Mouse (Mus musculus) midbrain, embryonic 13.5 days (tissue): ENCODE measurements around the gene Nck1. TPM values are rescaled to one million over a fixed set of nuclear protein-coding genes. Genes with fewer than 3 reads are reported as not detected.

ENCODE experiments used
- ATAC-seq: fragments of 200-750 bp; cut with Nextera tagmentation; 2 replicates; pipeline ENCODE4 v1.8.0; 2017; ENCODE audit warnings: mild to moderate bottlenecking, moderate TSS enrichment, moderate library complexity
- H3K27ac ChIP-seq: fragments of 300-500 bp; sonication (generic); 2 replicates; pipeline ENCODE4 v1.5.1; 2015; ENCODE audit warnings: inconsistent platforms, mild to moderate bottlenecking, moderate library complexity
- H3K27me3 ChIP-seq: fragments of 300-500 bp; sonication (generic); 2 replicates; pipeline ENCODE4 v1.6.1; 2015; ENCODE audit warnings: mild to moderate bottlenecking, inconsistent platforms
- H3K36me3 ChIP-seq: fragments of 300-500 bp; sonication (generic); 2 replicates; pipeline ENCODE4 v1.6.1; 2015; ENCODE audit warnings: mild to moderate bottlenecking, inconsistent platforms
- H3K4me1 ChIP-seq: fragments of 300-500 bp; sonication (generic); replicated peaks from 2 replicates; pipeline ENCODE4 v1.6.1; 2015; ENCODE audit warnings: inconsistent platforms
- H3K4me2 ChIP-seq: fragments of 300-500 bp; sonication (generic); replicated peaks from 2 replicates; pipeline ENCODE4 v1.6.1; 2015; ENCODE audit warnings: moderate library complexity, mild to moderate bottlenecking, inconsistent platforms
- H3K4me3 ChIP-seq: fragments of 300-500 bp; sonication (generic); replicated peaks from 2 replicates; pipeline ENCODE4 v1.5.1; 2015; ENCODE audit warnings: mild to moderate bottlenecking, inconsistent platforms
- H3K9ac ChIP-seq: fragments of 300-500 bp; sonication (generic); replicated peaks from 2 replicates; pipeline ENCODE4 v1.6.1; 2015; ENCODE audit warnings: mild to moderate bottlenecking, inconsistent platforms
- H3K9me3 ChIP-seq: fragments of 300-500 bp; sonication (generic); 2 replicates; pipeline ENCODE4 v1.6.1; 2016; ENCODE audit warnings: mild to moderate bottlenecking, inconsistent platforms
- WGBS: fragments of 180-500 bp; shearing (Covaris S2); methylation state at CpG from one replicate; pipeline ENCODE4 v1.1.7; 2015; 5-methylcytosine and 5-hydroxymethylcytosine counted together
- polyA plus RNA-seq: library from polyadenylated mRNA; unstranded; fragments of >200 nt; fragmentation: Nextera tagmentation; extraction: Ambion mirVana; gene quantifications from 2 replicates; pipeline ENCODE4 v1.2.1, GENCODE M21; 2015

Gene Nck1
- polyA plus RNA-seq, 1 experiment from 2014 or later: 61.6 TPM

DNA sequence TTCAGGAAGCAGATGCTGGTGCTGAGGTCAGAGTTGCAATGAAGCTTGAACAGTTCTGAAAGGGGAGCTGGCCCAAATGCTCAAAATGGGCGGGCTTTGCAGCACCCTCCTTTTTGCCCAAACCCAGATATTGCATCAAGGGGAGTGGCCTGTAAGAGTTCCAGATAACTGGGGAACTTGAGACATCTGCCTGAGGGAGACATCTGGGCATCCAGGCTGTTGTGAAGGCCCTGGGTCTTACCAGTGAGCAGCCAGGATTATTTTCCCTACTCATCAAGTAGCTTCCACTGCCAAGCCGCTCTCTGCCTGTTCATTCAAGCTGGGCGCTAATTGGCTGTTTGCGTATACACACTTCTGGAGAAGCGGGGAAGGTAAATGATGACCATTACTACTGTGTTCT, 59.5 kb downstream of the Nck1 start, which contains the start of gene Il20rb:
TSS of gene Il20rb (minus strand) at position 358 of the 400 bp plus-strand sequence.
- H3K36me3 ChIP-seq: no peaks in the 10 kb centered on the region
- no peaks in the 10 kb centered on the region for H3K9me3 ChIP-seq
- WGBS: 82% methylated on average over 5 of the region's 5 CpGs
- no peaks in the 10 kb centered on the region for H3K27me3 ChIP-seq
- no peak within 1 kb of the TSS for H3K27ac ChIP-seq
- H3K9ac ChIP-seq: no peak within 1 kb of the TSS
- no peak for ATAC-seq
- no peak within 1 kb of the TSS for H3K4me2 ChIP-seq
- peaks cover 2% of the 10 kb centered on the region; the same call in 1 of the 2 replicates for H3K4me1 ChIP-seq
- no peak within 1 kb of the TSS for H3K4me3 ChIP-seq

DNA sequence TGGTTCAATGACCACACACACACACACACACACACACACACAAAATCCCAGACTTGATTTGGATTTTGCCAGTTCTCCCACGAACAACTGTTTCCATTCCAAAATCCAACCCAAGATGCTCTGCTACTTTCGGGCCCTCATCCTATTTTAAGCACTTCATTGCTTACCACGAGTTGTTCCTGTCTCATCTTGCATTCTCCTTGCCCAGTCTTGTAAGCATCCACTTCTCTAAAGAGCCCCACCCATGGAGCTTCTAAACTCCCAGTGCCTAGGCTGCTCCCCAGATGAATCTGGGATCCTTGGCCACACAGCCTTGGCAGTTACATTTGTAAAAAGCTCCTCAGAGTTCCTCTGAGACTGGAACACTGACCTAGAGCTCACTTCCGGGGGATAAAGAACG, 62.6 kb downstream of the Nck1 start:
- H3K36me3 ChIP-seq: no peaks in the 10 kb centered on the region
- H3K4me1 ChIP-seq: peaks cover 4% of the 10 kb centered on the region; the same call in 1 of the 2 replicates
- no peak overlapping the region for H3K4me2 ChIP-seq
- no peak overlapping the region for H3K4me3 ChIP-seq
- no peak for ATAC-seq
- H3K9ac ChIP-seq: no peak overlapping the region
- no peaks in the 10 kb centered on the region for H3K27me3 ChIP-seq
- H3K9me3 ChIP-seq: no peaks in the 10 kb centered on the region
- no peak overlapping the region for H3K27ac ChIP-seq
- 94% methylated on average over 5 of the region's 5 CpGs for WGBS

DNA sequence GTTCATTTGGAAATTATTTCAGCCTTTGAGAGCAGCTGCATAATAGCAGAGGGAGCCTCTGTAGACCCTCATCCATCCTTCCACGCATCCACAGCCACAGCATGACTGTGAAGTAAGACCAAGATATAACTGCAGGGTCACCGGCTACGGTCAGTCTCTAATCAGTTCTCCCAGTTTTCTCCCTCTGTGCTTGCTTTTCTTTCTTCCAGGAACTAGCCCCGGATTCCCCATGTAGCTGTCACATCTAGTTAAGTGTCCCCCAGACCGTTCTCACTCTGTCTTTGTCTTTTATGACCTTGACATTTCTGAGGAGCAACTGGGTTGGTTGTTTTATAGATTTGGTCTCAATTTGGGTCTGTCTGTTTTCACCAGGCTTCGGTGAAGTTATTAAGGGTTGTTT, 64.3 kb downstream of the Nck1 start:
- no peak overlapping the region for H3K4me2 ChIP-seq
- peaks cover 4% of the 10 kb centered on the region; the same call in 1 of the 2 replicates for H3K4me1 ChIP-seq
- H3K27me3 ChIP-seq: no peaks in the 10 kb centered on the region
- no peak for ATAC-seq
- H3K27ac ChIP-seq: 0 out of 2 replicates have a peak overlapping the region, but pooled peaks have one; percentile 39
- no peak overlapping the region for H3K9ac ChIP-seq
- WGBS: 68% methylated on average over 6 of the region's 6 CpGs
- H3K36me3 ChIP-seq: no peaks in the 10 kb centered on the region
- peaks cover 7% of the 10 kb centered on the region for H3K9me3 ChIP-seq
- H3K4me3 ChIP-seq: no peak overlapping the region

DNA sequence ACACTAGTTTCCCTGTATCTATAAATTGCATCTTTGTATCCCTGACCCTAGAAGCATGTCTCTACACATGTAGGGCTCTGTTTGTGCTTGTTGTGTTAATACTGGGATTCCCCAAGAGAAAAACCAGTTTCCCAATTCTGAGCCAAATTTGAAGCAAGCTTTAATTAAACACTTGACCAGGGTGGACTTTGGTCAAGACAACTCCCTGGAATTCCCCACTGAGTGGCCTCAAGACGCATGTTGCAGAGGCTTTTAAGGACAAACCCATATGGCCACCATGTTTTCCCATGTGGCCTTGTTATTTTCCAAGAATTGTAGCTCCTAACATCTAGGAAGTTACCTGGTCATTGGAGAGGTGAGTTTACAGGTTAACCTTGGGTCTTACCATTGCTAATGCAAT, 71.9 kb downstream of the Nck1 start:
- Histone ChIP-seq H3K4me2 (no peak overlapping the region), H3K9me3 (peaks cover 9% of the 10 kb centered on the region), H3K27ac (no peak overlapping the region), H3K4me3 (no peak overlapping the region), H3K27me3 (no peaks in the 10 kb centered on the region), H3K9ac (no peak overlapping the region), H3K36me3 (no peaks in the 10 kb centered on the region), H3K4me1 (no peaks in the 10 kb centered on the region)
- ATAC-seq: no peak
- 97% methylated on average over 1 of the region's 1 CpGs for WGBS

DNA sequence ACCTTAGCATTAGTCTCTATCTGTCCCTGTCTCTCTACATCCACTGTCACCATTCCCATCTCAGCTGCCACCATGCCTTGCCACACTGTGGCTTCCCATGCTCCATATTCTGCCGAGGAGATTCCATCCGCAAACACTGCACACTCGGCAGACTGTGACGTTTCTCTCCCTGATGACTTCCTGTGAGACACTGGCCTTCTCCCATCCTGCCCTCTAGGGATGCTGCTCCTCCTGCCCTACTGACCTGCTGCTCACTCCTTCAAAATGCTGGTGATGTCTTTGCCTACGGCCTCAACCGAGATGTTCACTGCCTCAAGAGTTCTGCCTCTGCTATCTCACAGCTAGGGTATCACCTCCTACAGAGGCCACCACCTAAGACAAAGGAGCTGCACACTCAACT, 72.6 kb downstream of the Nck1 start:
- Histone ChIP-seq H3K4me1 (no peaks in the 10 kb centered on the region), H3K27me3 (no peaks in the 10 kb centered on the region), H3K36me3 (no peaks in the 10 kb centered on the region), H3K4me3 (no peak overlapping the region), H3K9ac (no peak overlapping the region), H3K27ac (no peak overlapping the region), H3K9me3 (peaks cover 9% of the 10 kb centered on the region), H3K4me2 (no peak overlapping the region)
- WGBS: 92% methylated on average over 6 of the region's 6 CpGs
- no peak for ATAC-seq

DNA sequence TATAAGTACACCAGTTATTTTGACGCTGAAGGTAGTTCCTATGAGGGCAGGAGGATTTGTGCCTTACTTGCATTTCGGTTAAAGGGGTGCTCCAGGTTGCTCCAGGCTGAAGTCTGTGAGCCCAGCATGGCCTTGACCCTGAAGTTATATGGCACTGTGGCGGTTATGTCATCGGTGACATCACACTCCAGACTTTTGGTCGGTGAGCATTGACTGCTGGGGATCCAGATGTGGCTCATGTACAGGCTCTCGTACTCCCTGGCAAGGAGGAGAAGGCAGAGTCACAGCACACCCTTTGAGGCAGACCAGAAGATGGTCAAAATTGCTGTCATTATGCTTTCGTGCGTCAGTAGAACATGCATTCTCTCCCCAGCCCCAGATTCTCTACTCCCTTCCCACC, 73.0 kb downstream of the Nck1 start:
- 90% methylated on average over 8 of the region's 8 CpGs for WGBS
- no peaks in the 10 kb centered on the region for H3K4me1 ChIP-seq
- H3K4me3 ChIP-seq: no peak overlapping the region
- no peaks in the 10 kb centered on the region for H3K27me3 ChIP-seq
- H3K27ac ChIP-seq: no peak overlapping the region
- no peak for ATAC-seq
- H3K36me3 ChIP-seq: no peaks in the 10 kb centered on the region
- H3K4me2 ChIP-seq: no peak overlapping the region
- no peak overlapping the region for H3K9ac ChIP-seq
- H3K9me3 ChIP-seq: peaks cover 9% of the 10 kb centered on the region

DNA sequence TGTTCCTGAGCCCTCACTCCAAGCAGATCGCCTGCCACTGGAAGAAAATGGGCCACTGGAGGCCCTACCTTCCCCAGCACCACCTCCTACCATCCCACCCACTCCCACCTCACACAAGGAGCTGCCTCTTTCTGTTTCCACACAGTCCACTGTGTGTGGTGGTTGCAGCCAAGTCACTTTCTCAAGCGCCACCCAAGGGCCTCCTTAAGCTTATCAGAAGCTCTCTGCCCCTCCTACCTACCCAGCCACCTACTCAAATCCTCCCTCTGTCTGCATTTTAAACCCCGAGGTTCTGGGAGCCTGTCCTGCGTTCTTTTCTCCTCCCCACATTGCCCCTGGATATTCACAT, 74.4 kb downstream of the Nck1 start:
- Histone ChIP-seq H3K36me3 (no peaks in the 10 kb centered on the region), H3K27me3 (no peaks in the 10 kb centered on the region), H3K9me3 (0 out of 2 replicates have a peak, but pooled peaks cover 1% of the 10 kb centered on the region), H3K4me1 (no peaks in the 10 kb centered on the region), H3K4me3 (no peak overlapping the region), H3K9ac (no peak overlapping the region), H3K4me2 (no peak overlapping the region), H3K27ac (no peak overlapping the region)
- 67% methylated on average over 4 of the region's 4 CpGs for WGBS
- ATAC-seq: no peak

DNA sequence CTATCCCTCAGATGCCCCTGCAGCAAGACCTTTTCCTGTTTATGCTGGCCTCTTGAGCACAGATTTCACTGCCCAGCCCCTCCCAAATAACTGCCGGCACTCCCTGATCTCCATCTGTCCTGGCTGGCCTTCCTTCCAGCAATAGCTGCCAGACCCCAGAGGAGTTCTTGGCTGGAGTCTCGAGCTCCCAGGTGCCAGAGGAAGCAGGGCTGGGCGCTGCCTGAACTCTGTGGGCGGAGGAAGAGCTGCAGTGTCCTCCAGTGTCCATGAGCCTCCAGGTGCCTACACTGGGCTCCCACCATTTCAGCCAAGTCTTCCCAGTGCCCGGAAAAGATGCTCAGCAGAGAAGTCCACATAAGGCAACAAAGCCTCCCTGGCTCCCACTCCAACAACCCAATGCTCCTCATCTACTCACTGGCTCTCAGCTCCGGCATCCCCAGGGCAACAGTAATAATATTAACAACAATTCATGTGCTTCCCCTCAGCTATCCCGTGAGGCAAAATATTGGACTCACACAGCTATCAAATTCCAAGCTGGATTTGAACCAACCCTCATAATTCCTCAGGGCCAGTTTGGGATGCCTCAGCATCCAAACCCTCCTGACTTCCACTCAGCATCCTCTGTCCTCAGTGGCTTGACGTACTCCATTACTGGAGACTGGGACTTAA, 74.9 kb downstream of the Nck1 start:
- no peak overlapping the region for H3K4me2 ChIP-seq
- no peak overlapping the region for H3K4me3 ChIP-seq
- H3K27ac ChIP-seq: no peak overlapping the region
- H3K27me3 ChIP-seq: no peaks in the 10 kb centered on the region
- no peaks in the 10 kb centered on the region for H3K36me3 ChIP-seq
- no peaks in the 10 kb centered on the region for H3K4me1 ChIP-seq
- WGBS: 81% methylated on average over 8 of the region's 8 CpGs
- H3K9ac ChIP-seq: no peak overlapping the region
- ATAC-seq: no peak
- H3K9me3 ChIP-seq: no peaks in the 10 kb centered on the region

DNA sequence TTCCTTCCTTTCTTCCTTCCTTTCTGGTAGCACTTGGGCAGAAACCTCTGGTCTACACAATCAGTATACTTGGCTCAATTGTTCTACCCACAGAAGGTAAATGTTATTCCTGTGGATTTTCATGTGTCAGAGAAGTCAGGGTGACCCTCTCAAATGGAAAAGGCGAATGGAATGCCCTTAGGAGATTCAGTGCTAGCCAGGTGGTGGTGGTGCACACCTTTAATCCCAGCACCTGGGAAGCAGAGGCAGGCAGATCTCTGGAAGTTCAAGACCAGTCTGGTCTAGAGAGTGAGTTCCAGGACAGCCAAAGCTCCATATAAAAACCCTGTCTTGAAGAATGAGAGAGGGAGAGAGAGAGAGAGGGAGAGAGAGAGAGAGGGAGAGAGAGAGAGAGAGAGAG, 75.7 kb downstream of the Nck1 start:
- Histone ChIP-seq H3K4me3 (no peak overlapping the region), H3K4me2 (no peak overlapping the region), H3K9me3 (no peaks in the 10 kb centered on the region), H3K9ac (no peak overlapping the region), H3K27me3 (no peaks in the 10 kb centered on the region), H3K27ac (no peak overlapping the region), H3K4me1 (no peaks in the 10 kb centered on the region), H3K36me3 (no peaks in the 10 kb centered on the region)
- 70% methylated on average over 1 of the region's 1 CpGs for WGBS
- ATAC-seq: no peak

DNA sequence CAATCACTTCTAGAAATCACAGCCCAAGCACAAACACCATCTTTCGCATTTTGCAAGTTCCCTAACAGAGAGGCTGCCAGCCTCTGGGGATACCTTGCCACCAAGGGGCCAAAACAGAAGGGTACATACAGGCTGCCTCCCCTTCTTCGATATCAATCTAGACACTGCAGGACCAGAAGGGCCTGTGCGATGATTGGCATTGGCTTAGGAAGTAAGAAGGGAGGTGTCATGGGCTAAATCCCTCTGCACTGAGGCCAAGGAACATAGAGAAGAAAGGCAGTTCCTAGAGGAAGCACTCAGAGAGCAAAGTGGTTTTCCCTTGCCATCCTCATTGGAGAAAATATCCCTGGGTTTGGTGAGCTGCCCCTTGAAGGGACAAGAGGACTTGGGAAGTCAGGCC, 76.3 kb downstream of the Nck1 start:
- Histone ChIP-seq H3K36me3 (no peaks in the 10 kb centered on the region), H3K27me3 (no peaks in the 10 kb centered on the region), H3K9me3 (no peaks in the 10 kb centered on the region), H3K9ac (no peak overlapping the region), H3K4me2 (no peak overlapping the region), H3K4me1 (no peaks in the 10 kb centered on the region), H3K27ac (no peak overlapping the region), H3K4me3 (no peak overlapping the region)
- ATAC-seq: no peak
- WGBS: 94% methylated on average over 3 of the region's 3 CpGs

DNA sequence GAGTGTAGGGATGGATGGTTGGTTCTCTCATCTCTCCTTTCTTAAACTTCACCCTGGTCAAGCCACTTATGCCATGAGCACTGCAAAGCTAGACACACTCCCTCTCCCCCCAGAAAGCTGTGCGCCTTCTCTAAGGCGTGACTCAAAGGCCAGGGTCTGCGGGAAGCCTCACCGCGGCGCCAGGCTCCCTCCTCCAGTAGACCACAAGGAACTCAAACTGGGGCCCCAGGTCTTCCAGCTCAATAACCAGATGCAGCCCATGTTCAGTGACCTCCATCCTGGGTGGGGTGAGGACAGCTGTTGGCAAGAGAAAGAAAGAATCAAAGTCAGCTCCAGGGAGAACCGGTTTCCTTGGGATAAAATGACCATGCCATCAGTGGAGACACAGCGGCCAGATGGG, 77.8 kb downstream of the Nck1 start:
- no peaks in the 10 kb centered on the region for H3K27me3 ChIP-seq
- H3K4me3 ChIP-seq: no peak overlapping the region
- no peak overlapping the region for H3K9ac ChIP-seq
- no peaks in the 10 kb centered on the region for H3K4me1 ChIP-seq
- no peak overlapping the region for H3K27ac ChIP-seq
- H3K9me3 ChIP-seq: no peaks in the 10 kb centered on the region
- 94% methylated on average over 8 of the region's 8 CpGs for WGBS
- no peaks in the 10 kb centered on the region for H3K36me3 ChIP-seq
- ATAC-seq: no peak
- no peak overlapping the region for H3K4me2 ChIP-seq

DNA sequence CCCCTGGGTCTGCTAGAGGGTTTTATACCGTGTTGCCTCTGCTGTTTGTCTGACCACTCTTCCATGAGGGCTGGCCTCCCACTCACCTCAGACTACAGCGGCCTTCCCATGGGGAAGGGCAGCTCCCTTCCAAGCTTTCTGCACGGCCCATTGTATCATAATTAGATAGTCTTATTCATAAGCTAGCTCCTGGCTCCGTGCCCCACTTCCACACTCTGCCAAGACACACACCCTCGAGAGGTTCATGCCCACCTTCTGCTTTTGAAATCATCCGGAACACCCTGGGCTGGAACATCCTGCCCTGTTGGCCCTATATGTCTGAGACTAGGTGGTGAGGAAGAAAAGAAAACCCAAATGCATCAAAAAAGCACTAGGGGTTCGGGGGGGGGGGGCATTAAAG, 78.3 kb downstream of the Nck1 start:
- no peak overlapping the region for H3K9ac ChIP-seq
- H3K9me3 ChIP-seq: no peaks in the 10 kb centered on the region
- WGBS: 74% methylated on average over 7 of the region's 7 CpGs
- H3K27me3 ChIP-seq: no peaks in the 10 kb centered on the region
- no peak overlapping the region for H3K4me3 ChIP-seq
- H3K27ac ChIP-seq: no peak overlapping the region
- H3K36me3 ChIP-seq: no peaks in the 10 kb centered on the region
- ATAC-seq: no peak
- H3K4me2 ChIP-seq: no peak overlapping the region
- H3K4me1 ChIP-seq: no peaks in the 10 kb centered on the region

DNA sequence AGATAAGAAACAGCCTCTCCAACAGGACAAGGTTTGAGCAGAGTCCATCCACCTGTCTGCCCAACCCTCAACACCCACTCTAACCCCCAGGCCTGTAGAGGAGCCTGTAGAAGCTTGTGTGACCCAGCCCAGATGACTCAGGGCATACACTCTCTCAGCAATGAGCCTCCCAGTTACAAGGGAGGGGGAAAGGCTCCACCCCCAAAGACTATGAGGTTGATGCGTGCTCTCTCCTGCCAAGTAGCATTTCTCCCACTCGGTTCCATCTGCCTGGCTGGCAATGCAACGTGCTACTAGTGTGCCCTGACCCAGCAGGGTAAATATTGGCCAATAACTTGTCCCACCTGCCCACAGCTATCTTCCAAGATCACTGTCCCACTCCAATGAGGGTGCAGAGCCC, 79.2 kb downstream of the Nck1 start:
- no peaks in the 10 kb centered on the region for H3K27me3 ChIP-seq

More for the DNA sequence above, 79.2 kb downstream of the Nck1 start:
- Histone ChIP-seq H3K4me3 (no peak overlapping the region), H3K4me1 (no peaks in the 10 kb centered on the region), H3K36me3 (no peaks in the 10 kb centered on the region), H3K9ac (no peak overlapping the region), H3K9me3 (no peaks in the 10 kb centered on the region), H3K27ac (no peak overlapping the region), H3K4me2 (no peak overlapping the region)
- ATAC-seq: no peak
- 96% methylated on average over 3 of the region's 3 CpGs for WGBS
